Comparison of ENCODE assay signal across 12 mouse cellular contexts in the genomic region with DNA sequence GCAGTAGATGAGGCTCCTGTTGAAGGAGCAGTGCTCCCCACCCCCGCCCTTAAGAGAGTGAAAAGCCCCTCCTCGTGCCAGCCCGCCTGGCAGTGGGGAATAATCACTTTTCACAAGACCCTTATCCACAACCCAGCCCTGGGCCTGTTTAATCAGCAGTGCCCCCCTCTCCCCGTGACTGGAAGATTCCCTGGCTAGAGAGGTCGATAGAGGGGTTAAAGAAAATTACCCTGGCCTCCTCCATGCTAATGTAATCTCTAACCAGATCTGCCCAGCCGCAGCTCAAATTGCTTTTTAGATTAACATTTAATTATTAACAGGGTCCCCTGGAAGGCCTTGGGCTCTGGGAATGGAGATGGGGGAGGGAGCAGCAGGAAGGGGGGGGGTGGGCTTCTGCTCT. TPM values are rescaled to one million over a fixed set of nuclear protein-coding genes. Genes with fewer than 3 reads are reported as not detected.
DNase-seq lines count a peak whose midpoint lies in the region; ATAC-seq lines count a peak whose summit lies in the region.
"Had no signal": no experiment of that assay in that cellular context is flagged by ENCODE, and none has a peak within 500 bp of the region (broad histone marks: within the 10 kb centered on the region; RNA-seq: fewer than 3 reads in every experiment).

No protein-coding gene starts in this region.

- no peak overlapping the region for H3K4me3 ChIP-seq in neural tube, embryonic 11.5 days (ENCODE audit: low read depth, low read length)
- no peak overlapping the region for H3K4me3 ChIP-seq in hindbrain, embryonic 16.5 days (ENCODE audit: low read length)
- H3K4me3 ChIP-seq: embryonic facial prominence, embryonic 15.5 days had no signal

- no peak overlapping the region for H3K4me2 ChIP-seq in neural tube, embryonic 11.5 days (ENCODE audit: low read depth)
- no peak overlapping the region for H3K4me2 ChIP-seq in hindbrain, embryonic 16.5 days (ENCODE audit: low read length)
- H3K4me2 ChIP-seq: embryonic facial prominence, embryonic 15.5 days had no signal

- no peaks in the 10 kb centered on the region for H3K27me3 ChIP-seq in neural tube, embryonic 11.5 days (ENCODE audit: control insufficient read depth, insufficient read depth, low read length)
- no peaks in the 10 kb centered on the region for H3K27me3 ChIP-seq in hindbrain, embryonic 16.5 days (replicated peaks; ENCODE audit: control insufficient read depth, insufficient read depth, low read length)

- H3K9ac ChIP-seq in neural tube, embryonic 11.5 days (ENCODE audit: low read length), result no peak overlapping the region
- H3K9ac ChIP-seq in hindbrain, embryonic 16.5 days (ENCODE audit: low read depth, low read length), result no peak overlapping the region
- H3K9ac ChIP-seq: embryonic facial prominence, embryonic 15.5 days had no signal

- no peaks in the 10 kb centered on the region for H3K36me3 ChIP-seq in neural tube, embryonic 11.5 days (ENCODE audit: control insufficient read depth, insufficient read depth, low read length)
- H3K36me3 ChIP-seq in hindbrain, embryonic 16.5 days (ENCODE audit: control insufficient read depth, insufficient read depth, low read length), result no peaks in the 10 kb centered on the region
- H3K36me3 ChIP-seq: embryonic facial prominence, embryonic 15.5 days had no signal

- no peak for ATAC-seq in neural tube, embryonic 11.5 days (ENCODE audit: insufficient read depth, low FRiP score, low TSS enrichment)
- ATAC-seq in hindbrain, embryonic 16.5 days, result peak; percentile 21; the same call in 1 of the 2 replicates
- ATAC-seq: lung, postnatal 0 days had no signal

- WGBS in neural tube, embryonic 11.5 days, result 45% methylated on average over 6 of the region's 6 CpGs
- WGBS in hindbrain, embryonic 16.5 days, result 29% methylated on average over 6 of the region's 6 CpGs

- H3K4me1 ChIP-seq in neural tube, embryonic 11.5 days (ENCODE audit: control insufficient read depth, insufficient read depth, low read length), result peaks cover 84% of the 10 kb centered on the region
- H3K4me1 ChIP-seq in hindbrain, embryonic 16.5 days (ENCODE audit: control insufficient read depth, insufficient read depth, low read depth, low read length), result peaks cover 74% of the 10 kb centered on the region

- no peak for DNase-seq in neural tube, embryonic 11.5 days (ENCODE audit: low spot score)
- DNase-seq in neural tube, embryonic 10.5 days (ENCODE audit: extremely low spot score, low spot score), result no peak
- peak; percentile 58 for DNase-seq in kidney, postnatal 14 days
- DNase-seq in natural killer cell, adult 2 months (ENCODE audit: low spot score in 2 of 2), result no peak
- no peak for DNase-seq in layer of hippocampus, adult 18-20 months (ENCODE audit: low spot score in 2 of 2)
- DNase-seq in Muller cell, postnatal 12 days (ENCODE audit: inconsistent ontology term), result no peak
- DNase-seq: cerebellum, adult 9-11 months; gastrocnemius, postnatal 14 days; thymus, postnatal 14 days had no signal

- peak overlapping the region; percentile 60 for H3K27ac ChIP-seq in neural tube, embryonic 11.5 days (ENCODE audit: low read depth, low read length)
- peak overlapping the region; percentile 52 for H3K27ac ChIP-seq in hindbrain, embryonic 16.5 days (ENCODE audit: low read depth, low read length)
- H3K27ac ChIP-seq: embryonic facial prominence, embryonic 15.5 days had no signal

- H3K9me3 ChIP-seq in neural tube, embryonic 11.5 days (ENCODE audit: control insufficient read depth, low read length), result no peaks in the 10 kb centered on the region
- no peaks in the 10 kb centered on the region for H3K9me3 ChIP-seq in hindbrain, embryonic 16.5 days (ENCODE audit: control insufficient read depth, low read length)
- H3K9me3 ChIP-seq: embryonic facial prominence, embryonic 15.5 days had no signal

RNA-seq across cellular contexts. Expression of a gene that starts 21.2 kb away (rescaled TPM):
- 5.0 and 7.5 TPM in 2 replicates for polyA plus RNA-seq in neural tube, embryonic 11.5 days (2014; fragmentation: Nextera tagmentation; extraction: Ambion mirVana)
- 4.7 and 4.9 TPM in 2 replicates for polyA plus RNA-seq in hindbrain, embryonic 16.5 days (2015; fragmentation: Nextera tagmentation; extraction: Ambion mirVana)
- total RNA-seq in layer of hippocampus, adult 18-20 months (2021), result 1 to 10 TPM; 5.2 to 5.3 TPM
